Mouse (Mus musculus): ENCODE measurements around the gene Slc12a9. TPM values are rescaled to one million over a fixed set of nuclear protein-coding genes. Genes with fewer than 3 reads are reported as not detected.
A peak's percentile ranks its signal among the peaks of the same experiment; 100 is the strongest.

Gene Slc12a9
- polyA plus RNA-seq, 1 experiment from 2014 or later = 18.6 TPM

DNA sequence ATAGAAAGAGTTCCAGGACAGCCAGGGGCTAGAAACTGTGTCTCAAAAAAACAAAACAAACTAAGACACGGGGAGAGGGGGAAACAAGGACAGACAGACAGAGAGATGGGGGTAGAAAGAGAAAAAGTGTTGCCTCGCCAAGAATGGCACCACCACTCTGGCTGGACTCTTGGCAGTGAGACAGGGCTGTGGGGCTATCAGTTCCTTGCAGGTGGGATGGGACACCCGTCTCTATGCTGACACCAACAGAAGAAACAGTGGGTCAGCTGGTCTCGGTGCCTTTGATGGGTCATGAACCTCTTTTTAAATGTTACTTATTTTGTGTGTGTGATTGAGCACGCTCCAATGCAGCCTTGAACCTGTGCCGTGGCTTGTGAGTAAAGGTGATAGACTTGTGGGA lies 6.8 kb upstream of the Slc12a9 start:
- Histone ChIP-seq H3K4me3 (replicated peaks; ENCODE audit: low read depth, low read length) (0 out of 2 replicates have a peak overlapping the region, but pooled peaks have one; percentile 39), H3K4me1 (ENCODE audit: control insufficient read depth, insufficient read depth, low read length) (peaks cover 12% of the 10 kb centered on the region), H3K27me3 (ENCODE audit: control insufficient read depth, insufficient read depth, low read length) (no peaks in the 10 kb centered on the region), H3K9me3 (ENCODE audit: control insufficient read depth, low read length) (no peaks in the 10 kb centered on the region), H3K4me2 (ENCODE audit: low read length) (peak overlapping the region; percentile 68), H3K36me3 (ENCODE audit: control insufficient read depth, insufficient read depth, low read length) (no peaks in the 10 kb centered on the region), H3K27ac (replicated peaks; ENCODE audit: low read depth, low read length) (peak overlapping the region; percentile 81; the same call in 1 of the 2 replicates), H3K9ac (replicated peaks; ENCODE audit: low read length) (no peak overlapping the region)
- 75% methylated on average over 6 of the region's 6 CpGs for WGBS
- ATAC-seq (ENCODE audit: low FRiP score, low TSS enrichment) (no peak), DNase-seq (no peak)

DNA sequence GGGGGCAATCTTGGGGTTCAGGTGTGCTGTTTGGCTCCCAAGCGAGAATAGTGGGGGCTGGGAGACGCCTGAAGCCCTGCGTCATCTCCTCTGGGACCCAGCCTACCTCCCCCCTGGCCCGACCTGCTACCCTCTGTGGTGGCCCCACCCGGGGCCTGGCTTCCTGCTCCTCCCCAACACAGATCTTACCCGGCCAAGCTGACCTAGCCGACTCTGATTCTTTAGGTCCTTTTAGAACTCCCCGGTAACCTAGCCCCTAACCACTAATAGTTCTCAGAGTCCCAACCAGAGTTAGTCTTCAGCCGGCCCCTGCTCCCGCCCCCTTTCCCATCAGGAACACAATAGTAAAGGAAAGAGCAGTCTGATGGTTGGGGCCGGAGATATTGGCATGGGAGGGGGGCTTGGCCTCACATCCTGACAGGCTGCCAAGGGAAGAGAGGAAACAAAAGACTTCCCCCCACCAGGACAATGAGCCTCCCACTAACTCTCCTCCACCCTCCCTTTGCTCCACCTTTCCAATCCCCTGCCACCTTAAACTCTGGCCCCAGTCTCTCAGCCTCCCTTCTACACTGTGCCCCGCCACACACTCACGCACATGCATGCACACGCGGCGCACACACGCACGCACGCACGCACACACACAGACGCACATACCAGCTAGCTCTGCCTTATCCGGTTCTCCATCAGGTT lies 6.0 kb upstream of the Slc12a9 start:
- 3% methylated on average over 22 of the region's 22 CpGs for WGBS
- Histone ChIP-seq H3K4me2 (ENCODE audit: low read length) (peak overlapping the region; percentile 68), H3K4me3 (replicated peaks; ENCODE audit: low read depth, low read length) (peak overlapping the region; percentile 39), H3K9ac (replicated peaks; ENCODE audit: low read length) (peak overlapping the region; percentile 53), H3K27me3 (ENCODE audit: control insufficient read depth, insufficient read depth, low read length) (no peaks in the 10 kb centered on the region), H3K27ac (replicated peaks; ENCODE audit: low read depth, low read length) (peak overlapping the region; percentile 81), H3K36me3 (ENCODE audit: control insufficient read depth, insufficient read depth, low read length) (no peaks in the 10 kb centered on the region), H3K9me3 (ENCODE audit: control insufficient read depth, low read length) (no peaks in the 10 kb centered on the region), H3K4me1 (ENCODE audit: control insufficient read depth, insufficient read depth, low read length) (peaks cover 12% of the 10 kb centered on the region)
- DNase-seq (peak; percentile 66), ATAC-seq (ENCODE audit: low FRiP score, low TSS enrichment) (peak; percentile 59)

DNA sequence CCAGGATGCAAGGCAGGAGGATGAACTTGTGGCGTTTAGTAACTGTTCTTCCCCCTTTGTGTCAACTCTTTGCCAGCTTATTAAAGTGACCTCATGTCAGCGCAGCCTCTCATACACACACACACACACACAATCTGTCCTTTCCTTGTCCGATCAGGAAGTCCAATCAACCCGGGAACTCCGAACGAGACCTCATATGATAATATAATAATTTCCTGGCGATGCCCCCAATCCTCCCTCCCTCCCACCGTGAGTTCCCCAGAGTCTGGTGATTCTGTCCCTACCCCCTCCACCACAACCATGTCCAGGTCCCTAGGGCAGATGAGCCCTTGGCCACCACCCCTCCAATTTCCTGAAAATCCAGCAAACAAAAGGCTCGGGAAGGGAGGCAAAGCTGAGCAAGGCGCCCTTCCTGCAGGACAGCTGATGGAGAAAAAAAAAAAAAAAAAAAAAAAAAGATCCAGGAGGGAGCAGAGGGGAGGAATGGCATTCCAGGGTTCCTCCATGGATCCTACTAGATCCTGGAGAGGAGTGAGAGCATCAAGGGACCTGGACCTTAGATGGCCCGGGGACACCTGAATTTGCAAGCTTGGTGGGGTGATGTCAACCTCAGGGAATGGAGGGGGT lies 5.4 kb upstream of the Slc12a9 start:
- Histone ChIP-seq H3K27ac (replicated peaks; ENCODE audit: low read depth, low read length) (peak overlapping the region; percentile 81), H3K4me2 (ENCODE audit: low read length) (peak overlapping the region; percentile 68), H3K4me1 (ENCODE audit: control insufficient read depth, insufficient read depth, low read length) (peaks cover 12% of the 10 kb centered on the region), H3K27me3 (ENCODE audit: control insufficient read depth, insufficient read depth, low read length) (no peaks in the 10 kb centered on the region), H3K9me3 (ENCODE audit: control insufficient read depth, low read length) (no peaks in the 10 kb centered on the region), H3K9ac (replicated peaks; ENCODE audit: low read length) (peak overlapping the region; percentile 53), H3K4me3 (replicated peaks; ENCODE audit: low read depth, low read length) (peak overlapping the region; percentile 39), H3K36me3 (ENCODE audit: control insufficient read depth, insufficient read depth, low read length) (no peaks in the 10 kb centered on the region)
- DNase-seq (peak; percentile 68), ATAC-seq (ENCODE audit: low FRiP score, low TSS enrichment) (peak; percentile 26; the same call in 1 of the 2 replicates)
- 2% methylated on average over 11 of the region's 11 CpGs for WGBS

DNA sequence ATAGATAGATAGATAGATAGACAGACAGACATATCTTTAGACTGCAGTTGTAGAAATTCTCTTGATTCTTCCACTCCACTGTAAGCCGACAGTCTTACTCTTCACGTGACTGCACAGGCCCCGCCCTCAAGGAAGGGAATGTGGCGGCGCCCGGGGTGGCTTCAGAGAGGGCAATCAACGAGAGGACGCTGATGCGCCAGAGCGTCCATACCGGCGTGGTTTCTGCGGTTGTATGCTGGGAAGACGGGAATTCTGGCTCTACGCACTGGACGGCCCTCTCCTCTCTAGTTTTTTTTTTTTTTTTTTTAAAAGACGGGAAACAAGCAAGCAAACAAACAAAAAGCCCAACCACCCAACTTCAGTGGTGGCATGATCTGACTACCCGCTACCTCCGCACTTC lies 4.9 kb upstream of the Slc12a9 start:
- no peaks in the 10 kb centered on the region for H3K36me3 ChIP-seq (ENCODE audit: control insufficient read depth, insufficient read depth, low read length)
- H3K27ac ChIP-seq (replicated peaks; ENCODE audit: low read depth, low read length) = peak overlapping the region; percentile 81

DNA sequence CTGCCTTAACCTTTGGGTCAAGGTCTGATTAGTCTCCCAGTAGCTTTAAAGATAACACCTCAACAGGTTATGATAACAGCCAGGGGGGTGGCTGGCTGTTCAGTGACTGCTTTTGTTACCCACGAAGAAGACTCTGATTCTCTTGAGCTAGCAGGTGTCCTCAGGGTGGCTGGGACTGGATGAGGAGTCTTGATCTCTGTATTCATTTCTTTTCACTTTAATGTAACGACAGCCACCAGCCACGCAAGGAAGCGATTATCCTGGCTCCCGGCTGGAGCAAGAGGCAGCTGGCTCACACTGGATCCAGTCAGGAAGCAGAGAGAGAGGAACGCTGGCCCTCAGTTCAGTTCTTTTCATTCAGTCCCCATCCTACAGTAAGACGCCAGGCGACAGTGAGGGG lies 3.8 kb upstream of the Slc12a9 start:
- H3K4me1 ChIP-seq (ENCODE audit: control insufficient read depth, insufficient read depth, low read length) = peaks cover 19% of the 10 kb centered on the region
- H3K36me3 ChIP-seq (ENCODE audit: control insufficient read depth, insufficient read depth, low read length) = no peaks in the 10 kb centered on the region
- ATAC-seq (ENCODE audit: low FRiP score, low TSS enrichment) (no peak), DNase-seq (no peak)
- 53% methylated on average over 8 of the region's 8 CpGs for WGBS
- H3K4me2 ChIP-seq (ENCODE audit: low read length) = no peak overlapping the region
- H3K4me3 ChIP-seq (replicated peaks; ENCODE audit: low read depth, low read length) = no peak overlapping the region
- H3K27ac ChIP-seq (replicated peaks; ENCODE audit: low read depth, low read length) = no peak overlapping the region
- no peaks in the 10 kb centered on the region for H3K9me3 ChIP-seq (ENCODE audit: control insufficient read depth, low read length)
- no peaks in the 10 kb centered on the region for H3K27me3 ChIP-seq (ENCODE audit: control insufficient read depth, insufficient read depth, low read length)
- peak overlapping the region; percentile 7; the same call in 1 of the 2 replicates for H3K9ac ChIP-seq (replicated peaks; ENCODE audit: low read length)

More for the DNA sequence above, 4.9 kb upstream of the Slc12a9 start:
- WGBS = under 1% methylated on average over 19 of the region's 19 CpGs
- Histone ChIP-seq H3K4me3 (replicated peaks; ENCODE audit: low read depth, low read length) (peak overlapping the region; percentile 39), H3K4me1 (ENCODE audit: control insufficient read depth, insufficient read depth, low read length) (peaks cover 12% of the 10 kb centered on the region), H3K9ac (replicated peaks; ENCODE audit: low read length) (peak overlapping the region; percentile 53), H3K9me3 (ENCODE audit: control insufficient read depth, low read length) (no peaks in the 10 kb centered on the region), H3K27me3 (ENCODE audit: control insufficient read depth, insufficient read depth, low read length) (no peaks in the 10 kb centered on the region), H3K4me2 (ENCODE audit: low read length) (peak overlapping the region; percentile 68)
- DNase-seq (peak; percentile 96), ATAC-seq (ENCODE audit: low FRiP score, low TSS enrichment) (peak; percentile 88)

DNA sequence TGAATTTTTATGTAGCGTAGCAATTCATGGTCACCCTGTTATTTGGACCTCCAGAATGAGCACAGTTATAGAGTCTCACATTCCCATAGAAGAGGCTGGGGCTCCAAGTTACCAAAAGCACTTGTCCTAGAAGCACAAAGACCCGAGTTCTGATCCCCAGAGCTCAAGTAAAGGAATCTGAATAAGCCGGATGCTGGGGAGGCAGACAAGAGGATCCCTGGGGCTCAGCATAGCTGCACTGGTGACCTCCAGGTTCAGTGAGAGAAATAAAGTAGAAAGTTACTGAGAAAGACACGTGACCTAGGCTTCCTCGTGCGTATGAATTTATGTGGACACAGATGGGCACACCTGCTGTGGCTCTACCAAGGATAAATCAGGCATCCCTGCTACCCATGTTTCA lies 1.7 kb upstream of the Slc12a9 start:
- WGBS = 66% methylated on average over 6 of the region's 6 CpGs
- Histone ChIP-seq H3K27ac (replicated peaks; ENCODE audit: low read depth, low read length) (no peak overlapping the region), H3K9ac (replicated peaks; ENCODE audit: low read length) (no peak overlapping the region), H3K9me3 (ENCODE audit: control insufficient read depth, low read length) (no peaks in the 10 kb centered on the region), H3K4me1 (ENCODE audit: control insufficient read depth, insufficient read depth, low read length) (peaks cover 20% of the 10 kb centered on the region), H3K4me2 (ENCODE audit: low read length) (no peak overlapping the region), H3K4me3 (replicated peaks; ENCODE audit: low read depth, low read length) (no peak overlapping the region), H3K36me3 (ENCODE audit: control insufficient read depth, insufficient read depth, low read length) (no peaks in the 10 kb centered on the region), H3K27me3 (ENCODE audit: control insufficient read depth, insufficient read depth, low read length) (no peaks in the 10 kb centered on the region)
- DNase-seq = no peak
- ATAC-seq (ENCODE audit: low FRiP score, low TSS enrichment) = no peak

DNA sequence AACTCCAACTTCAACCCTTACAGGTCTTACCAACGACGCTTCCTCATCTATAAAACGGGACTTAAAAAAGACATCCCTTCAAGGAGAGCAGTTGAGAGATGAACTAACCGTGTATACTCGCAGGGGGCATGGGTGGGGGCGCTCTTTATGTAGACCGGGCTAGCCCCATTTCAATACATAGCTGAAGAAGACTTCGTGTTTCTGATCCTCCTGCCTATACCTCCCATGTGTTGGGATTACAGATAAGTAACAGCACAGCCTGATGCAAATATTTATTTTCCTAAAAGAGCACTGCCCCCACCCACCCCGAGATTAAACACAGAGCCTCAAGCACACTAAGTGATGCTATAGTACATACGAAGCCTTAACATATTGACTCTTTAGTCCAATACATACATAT lies 920 bp upstream of the Slc12a9 start:
- 52% methylated on average over 10 of the region's 10 CpGs for WGBS
- H3K4me3 ChIP-seq (replicated peaks; ENCODE audit: low read depth, low read length) = no peak overlapping the region
- peaks cover 14% of the 10 kb centered on the region for H3K4me1 ChIP-seq (ENCODE audit: control insufficient read depth, insufficient read depth, low read length)
- H3K9me3 ChIP-seq (ENCODE audit: control insufficient read depth, low read length) = no peaks in the 10 kb centered on the region
- peak overlapping the region; percentile 75 for H3K4me2 ChIP-seq (ENCODE audit: low read length)
- H3K27me3 ChIP-seq (ENCODE audit: control insufficient read depth, insufficient read depth, low read length) = no peaks in the 10 kb centered on the region
- no peak overlapping the region for H3K27ac ChIP-seq (replicated peaks; ENCODE audit: low read depth, low read length)
- H3K9ac ChIP-seq (replicated peaks; ENCODE audit: low read length) = no peak overlapping the region
- DNase-seq = no peak
- H3K36me3 ChIP-seq (ENCODE audit: control insufficient read depth, insufficient read depth, low read length) = no peaks in the 10 kb centered on the region
- no peak for ATAC-seq (ENCODE audit: low FRiP score, low TSS enrichment)

DNA sequence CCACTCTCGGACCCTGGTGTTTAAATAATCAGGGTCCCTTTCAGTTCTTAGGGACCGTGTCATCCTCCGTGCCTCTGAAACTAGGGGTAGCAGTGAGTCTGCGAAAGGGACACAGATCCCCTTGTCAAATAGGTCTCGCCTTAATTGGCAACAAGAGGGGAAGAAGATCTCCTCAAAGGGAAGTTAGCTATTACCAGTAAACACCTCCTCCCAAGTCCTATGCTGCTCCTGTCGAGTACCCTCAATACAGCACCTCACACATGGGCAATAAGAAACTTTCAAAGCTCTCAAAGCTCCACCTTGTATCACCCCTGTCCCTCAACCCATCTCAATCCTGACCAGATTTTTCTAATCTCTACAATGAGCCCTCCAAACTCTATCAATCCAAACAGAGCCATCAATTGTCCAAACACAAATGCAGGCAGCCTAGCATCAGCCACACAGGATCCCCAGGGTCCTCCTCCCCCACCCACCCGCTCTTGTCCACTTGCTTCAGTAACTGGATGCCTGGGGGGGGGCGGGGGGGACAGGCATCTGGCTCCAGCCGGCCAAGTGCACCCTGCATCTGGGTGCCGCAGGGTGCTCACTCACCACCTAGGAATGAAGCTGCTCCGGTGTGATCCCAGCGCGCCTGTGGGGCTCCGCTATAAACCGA lies 413 bp downstream of the Slc12a9 start:
- WGBS = 15% methylated on average over 15 of the region's 15 CpGs
- no peaks in the 10 kb centered on the region for H3K27me3 ChIP-seq (ENCODE audit: control insufficient read depth, insufficient read depth, low read length)
- H3K4me1 ChIP-seq (ENCODE audit: control insufficient read depth, insufficient read depth, low read length) = peaks cover 8% of the 10 kb centered on the region; the same call in 1 of the 2 replicates
- H3K4me2 ChIP-seq (ENCODE audit: low read length) = peak overlapping the region; percentile 75
- peak overlapping the region; percentile 75 for H3K27ac ChIP-seq (replicated peaks; ENCODE audit: low read depth, low read length)
- H3K36me3 ChIP-seq (ENCODE audit: control insufficient read depth, insufficient read depth, low read length) = peaks cover 5% of the 10 kb centered on the region; the same call in 1 of the 2 replicates
- no peaks in the 10 kb centered on the region for H3K9me3 ChIP-seq (ENCODE audit: control insufficient read depth, low read length)
- DNase-seq (no peak), ATAC-seq (ENCODE audit: low FRiP score, low TSS enrichment) (peak; percentile 56)
- peak overlapping the region; percentile 54 for H3K4me3 ChIP-seq (replicated peaks; ENCODE audit: low read depth, low read length)
- H3K9ac ChIP-seq (replicated peaks; ENCODE audit: low read length) = peak overlapping the region; percentile 81
